Mouse (Mus musculus) C2C12 (cell line): ENCODE results near the gene Pkp4.

Experiments
- CEBPB ChIP-seq: IDR thresholded peaks from one replicate; pipeline ENCODE4 v1.6.1; 2011; ENCODE audit warnings: low read depth, mild to moderate bottlenecking, control low read depth, moderate library complexity
- CTCF ChIP-seq: IDR thresholded peaks from one replicate; pipeline ENCODE4 v1.5.1; 2011; ENCODE audit not compliant: control insufficient read depth, insufficient read depth, insufficient read length
- MAX ChIP-seq: IDR thresholded peaks from one replicate; pipeline ENCODE4 v1.6.1; 2011; ENCODE audit warnings: mild to moderate bottlenecking, control low read depth
- MYOD1 ChIP-seq: IDR thresholded peaks from one replicate; pipeline ENCODE4 v1.6.1; 2011; ENCODE audit warnings: low read depth; ENCODE audit not compliant: control insufficient read depth, insufficient read length
- USF1 ChIP-seq: IDR thresholded peaks from one replicate; pipeline ENCODE4 v1.6.1; 2011; ENCODE audit warnings: low read depth, mild to moderate bottlenecking, control low read depth, moderate library complexity

DNA sequence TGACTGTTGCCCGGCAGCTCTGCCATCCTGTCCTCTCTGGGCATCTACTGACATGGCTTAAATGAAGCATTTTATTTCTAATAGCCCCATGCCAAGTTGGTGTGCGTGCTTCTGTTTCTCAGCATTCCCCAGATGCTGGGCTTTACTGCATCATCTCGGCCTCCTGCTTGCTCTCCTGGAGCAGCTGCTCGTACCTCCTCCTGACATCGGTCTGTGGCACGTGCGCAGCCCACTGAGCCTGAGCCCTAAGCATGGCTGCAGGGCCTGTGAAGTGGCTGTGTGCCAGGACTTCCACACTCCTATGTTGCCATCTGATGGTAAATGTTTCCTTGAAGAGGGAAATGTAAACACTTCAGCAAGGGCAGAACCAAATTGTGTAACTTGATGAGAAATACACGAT lies 30.8 kb downstream of the Pkp4 start:
- TF ChIP-seq MAX (no peak), CTCF (no peak), USF1 (no peak), CEBPB (no peak), MYOD1 (no peak)
